Mouse (Mus musculus): ENCODE measurements around the gene Hoxd3. TPM values are rescaled to one million over a fixed set of nuclear protein-coding genes. Genes with fewer than 3 reads are reported as not detected.

The Hoxd3 gene
- polyA plus RNA-seq, 1 experiment, result 23.7 TPM

DNA sequence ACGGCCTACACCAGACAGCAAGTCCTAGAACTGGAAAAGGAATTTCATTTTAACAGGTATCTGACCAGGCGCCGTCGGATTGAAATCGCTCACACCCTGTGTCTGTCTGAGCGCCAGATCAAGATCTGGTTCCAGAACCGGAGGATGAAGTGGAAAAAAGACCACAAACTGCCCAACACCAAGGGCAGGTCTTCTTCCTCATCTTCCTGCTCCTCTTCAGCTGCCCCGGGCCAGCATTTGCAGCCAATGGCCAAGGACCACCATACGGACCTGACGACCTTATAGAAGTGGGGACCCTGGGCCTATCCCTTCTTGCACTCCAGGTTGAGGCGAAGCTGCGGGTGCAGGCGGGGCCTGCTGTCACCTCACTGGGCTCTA lies 16.6 kb downstream of the Hoxd3 start:
- DNase-seq (ENCODE audit: low read depth), result no peak

DNA sequence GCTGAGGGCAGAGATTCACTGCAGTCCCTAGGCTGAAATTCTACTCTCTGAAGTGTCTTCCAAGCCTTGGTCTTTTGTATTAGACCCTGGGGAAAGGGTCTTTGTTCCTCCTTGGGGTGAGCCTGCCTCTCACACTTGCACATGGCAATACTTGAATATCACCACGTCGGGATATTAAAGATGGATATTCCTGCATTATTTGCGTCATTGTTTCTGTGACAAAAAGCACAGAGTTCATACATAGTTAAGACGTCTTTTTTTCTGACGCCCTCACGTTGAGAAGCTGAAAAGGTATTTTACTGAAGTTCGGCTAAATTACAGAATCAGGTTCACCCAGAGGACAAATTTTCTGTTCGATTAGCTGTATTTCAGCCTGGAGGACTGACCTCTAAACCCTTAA lies 18.6 kb downstream of the Hoxd3 start:
- DNase-seq (ENCODE audit: low read depth), result no peak

DNA sequence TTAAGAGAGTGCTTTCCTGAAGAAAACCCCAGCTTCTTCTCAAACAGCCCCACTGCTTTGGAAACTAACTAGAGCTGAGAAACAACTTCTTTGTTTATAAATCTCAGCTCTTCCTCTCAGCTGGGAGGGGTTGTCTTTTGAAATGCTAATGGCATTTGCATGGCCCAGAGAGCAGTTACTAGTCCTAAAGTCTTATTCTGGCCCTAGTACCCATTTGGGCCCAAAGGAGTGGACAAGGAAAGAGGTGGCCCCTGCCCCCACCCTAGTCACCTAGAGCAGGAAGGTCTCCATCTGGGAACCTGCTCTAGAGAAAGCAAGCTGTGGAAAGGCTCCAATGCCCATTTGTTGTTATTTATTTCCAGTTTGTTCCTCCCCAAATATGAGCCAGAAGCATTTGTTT lies 19.3 kb downstream of the Hoxd3 start:
- DNase-seq (ENCODE audit: low read depth), result no peak

DNA sequence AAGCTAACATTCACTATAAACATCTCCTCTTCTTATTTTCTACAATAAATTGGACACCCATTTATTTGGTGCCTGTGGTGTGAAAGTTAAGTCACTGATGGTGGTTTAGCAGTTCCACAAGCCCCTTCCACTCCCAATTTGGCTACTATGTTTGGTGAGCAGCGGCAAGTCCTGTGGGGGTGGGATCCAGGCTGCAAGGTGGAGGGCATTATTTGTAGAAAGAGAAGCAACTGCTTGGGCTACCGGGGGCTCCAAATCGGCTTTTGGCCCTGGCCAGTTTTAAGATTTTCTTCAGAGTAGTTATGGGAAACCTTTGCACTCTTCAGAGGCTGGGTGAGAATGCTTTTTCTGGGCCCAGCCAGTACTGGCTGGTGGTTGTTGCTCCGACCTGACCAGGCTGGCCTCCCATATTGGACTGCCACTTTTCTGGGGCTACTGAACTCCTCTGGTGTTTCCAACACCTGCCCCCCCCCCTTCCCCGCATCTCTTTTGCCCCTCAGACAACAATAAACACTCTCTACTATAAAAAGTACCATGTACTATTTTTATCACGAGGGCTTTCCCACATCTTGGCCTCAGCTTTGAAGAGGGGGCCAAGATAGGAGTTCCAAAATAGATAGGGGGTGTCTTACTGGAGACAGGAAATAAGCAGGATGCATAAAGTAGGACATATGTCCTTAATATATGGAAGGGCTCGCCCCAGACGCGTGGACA lies 20.2 kb downstream of the Hoxd3 start:
- DNase-seq (ENCODE audit: low read depth), result no peak

DNA sequence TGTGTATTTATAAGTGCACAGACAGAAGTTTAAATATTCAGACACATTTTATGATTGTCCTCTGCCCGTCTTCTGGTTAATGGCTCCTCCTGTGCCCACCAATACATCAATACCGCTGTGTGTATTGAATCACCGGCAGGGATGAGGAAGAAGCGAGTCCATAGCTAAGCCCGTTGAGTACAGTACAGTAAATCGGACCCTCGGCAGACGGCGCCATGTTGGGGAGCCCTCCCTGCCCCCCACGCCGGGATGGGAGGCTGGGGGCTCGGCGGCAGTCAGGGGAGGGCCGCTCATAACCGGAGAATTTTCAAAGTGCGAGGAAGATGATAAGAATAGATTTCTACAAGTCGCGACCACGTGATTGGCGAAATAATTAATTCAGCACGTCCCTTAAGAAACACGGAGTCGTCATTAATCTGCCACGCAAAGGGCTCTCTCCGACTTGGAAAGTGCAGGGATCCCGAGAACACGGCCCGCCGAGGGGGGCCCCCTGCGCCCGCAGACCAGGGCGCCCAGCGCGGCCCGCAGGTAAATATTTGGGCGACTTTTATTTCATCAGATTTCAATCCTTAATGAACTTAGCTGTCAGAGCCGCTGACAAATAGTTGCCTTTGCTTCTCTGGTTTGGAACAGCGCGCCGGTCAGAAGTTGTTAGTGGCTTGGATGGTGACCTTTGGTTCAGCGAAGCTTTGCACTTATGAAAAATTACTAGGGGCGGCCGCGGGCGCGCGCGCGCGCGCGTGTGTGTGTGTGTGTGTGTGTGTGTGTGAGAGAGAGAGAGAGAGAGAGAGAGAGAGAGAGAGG lies 21.0 kb downstream of the Hoxd3 start:
- DNase-seq (ENCODE audit: low read depth), result no peak

DNA sequence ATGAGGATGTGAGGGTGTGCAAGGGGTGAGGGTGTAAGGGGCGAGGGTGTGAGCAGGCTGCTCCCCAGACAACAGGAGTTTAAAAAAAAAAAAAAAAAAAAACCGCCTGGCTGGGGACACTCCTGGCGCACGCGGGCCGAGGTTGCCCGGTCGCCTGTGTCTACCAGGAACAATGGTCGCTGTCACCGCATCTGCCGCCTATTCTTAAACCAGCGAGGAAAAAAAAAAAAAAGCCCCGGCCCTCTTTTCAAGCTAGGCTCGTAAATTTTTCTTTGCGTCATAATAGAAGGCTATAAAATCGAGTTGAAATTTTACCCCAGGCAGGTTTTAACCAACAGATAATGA lies 21.6 kb downstream of the Hoxd3 start:
- no peak for DNase-seq (ENCODE audit: low read depth)

DNA sequence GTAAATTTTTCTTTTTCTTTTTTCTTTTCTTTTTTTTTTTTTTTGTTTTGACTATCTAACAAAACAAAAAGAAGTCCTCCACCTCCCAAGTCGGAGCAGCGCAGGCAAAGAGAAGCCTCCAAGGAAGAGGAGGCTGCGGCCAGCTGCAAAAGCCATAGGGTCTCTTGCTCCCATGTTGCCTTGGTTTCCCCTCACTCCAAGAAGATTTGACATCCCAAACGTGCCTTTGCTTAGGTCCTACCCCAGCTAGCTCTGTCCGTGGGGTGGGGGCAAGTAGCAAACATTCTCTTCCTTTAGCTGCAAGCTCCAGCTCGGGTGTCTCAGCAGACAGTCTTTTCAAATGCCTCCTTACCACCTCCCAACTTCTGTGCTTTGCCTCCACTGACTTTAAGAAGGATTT lies 22.0 kb downstream of the Hoxd3 start:
- DNase-seq (ENCODE audit: low read depth), result no peak

DNA sequence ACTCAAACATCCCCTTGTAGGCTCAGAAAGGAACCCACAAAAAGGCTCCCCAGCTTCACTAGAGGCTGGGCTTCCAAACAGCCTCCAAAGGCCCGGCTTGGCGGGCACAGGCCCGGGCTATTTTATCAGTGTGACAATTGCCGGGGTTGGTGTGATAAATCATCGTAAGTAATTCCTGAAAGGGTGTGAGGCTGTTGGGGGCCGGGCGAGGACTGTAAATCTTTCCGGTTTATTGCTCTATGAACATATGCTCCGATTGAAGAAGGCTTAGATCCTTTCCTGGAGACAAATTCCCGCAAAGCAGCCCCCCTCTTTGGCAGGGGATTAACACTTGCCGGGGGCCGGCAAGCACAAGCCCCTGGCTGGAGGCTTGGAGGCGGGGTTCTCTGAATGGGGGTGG lies 22.7 kb downstream of the Hoxd3 start:
- DNase-seq (ENCODE audit: low read depth), result no peak

DNA sequence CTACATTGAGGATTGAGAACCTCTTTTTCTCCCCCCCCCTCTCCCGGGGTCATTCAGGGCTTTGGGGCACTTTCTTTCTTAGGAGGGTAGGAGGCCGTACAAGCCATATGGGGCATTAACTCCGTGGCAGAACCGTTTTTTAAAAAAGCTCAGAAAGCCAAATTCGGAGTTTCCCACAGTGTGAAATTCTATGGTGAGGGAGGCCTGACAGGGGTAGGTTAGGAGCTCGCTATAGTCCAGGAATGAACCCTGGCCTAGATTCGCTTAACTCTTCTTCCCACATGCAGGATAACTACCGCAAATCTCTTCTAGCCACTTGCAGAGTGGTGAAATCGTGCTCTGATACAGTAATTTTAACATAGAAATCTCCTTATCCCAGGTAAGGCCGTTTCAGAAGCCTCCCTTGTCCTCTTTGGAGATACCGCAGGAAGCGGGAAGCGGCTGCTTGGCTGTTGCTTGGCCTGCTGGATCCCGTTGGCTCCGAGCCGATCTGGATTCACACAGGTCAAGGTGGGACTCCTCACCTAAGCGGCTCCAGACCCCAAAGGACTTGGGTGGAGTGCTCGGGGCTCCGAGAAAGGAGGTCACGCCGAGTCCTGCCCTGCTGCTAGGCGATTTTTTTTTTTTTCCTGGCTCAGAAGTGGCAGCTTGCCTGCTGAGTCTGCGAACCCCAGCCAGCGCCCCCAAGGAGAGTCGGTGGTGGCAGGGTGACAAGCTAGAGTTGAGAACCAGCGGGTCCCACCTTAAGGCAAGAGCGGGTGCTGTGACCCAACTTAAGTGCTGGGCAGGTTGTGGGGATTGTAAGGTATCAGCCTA lies 23.5 kb downstream of the Hoxd3 start:
- no peak for DNase-seq (ENCODE audit: low read depth)

DNA sequence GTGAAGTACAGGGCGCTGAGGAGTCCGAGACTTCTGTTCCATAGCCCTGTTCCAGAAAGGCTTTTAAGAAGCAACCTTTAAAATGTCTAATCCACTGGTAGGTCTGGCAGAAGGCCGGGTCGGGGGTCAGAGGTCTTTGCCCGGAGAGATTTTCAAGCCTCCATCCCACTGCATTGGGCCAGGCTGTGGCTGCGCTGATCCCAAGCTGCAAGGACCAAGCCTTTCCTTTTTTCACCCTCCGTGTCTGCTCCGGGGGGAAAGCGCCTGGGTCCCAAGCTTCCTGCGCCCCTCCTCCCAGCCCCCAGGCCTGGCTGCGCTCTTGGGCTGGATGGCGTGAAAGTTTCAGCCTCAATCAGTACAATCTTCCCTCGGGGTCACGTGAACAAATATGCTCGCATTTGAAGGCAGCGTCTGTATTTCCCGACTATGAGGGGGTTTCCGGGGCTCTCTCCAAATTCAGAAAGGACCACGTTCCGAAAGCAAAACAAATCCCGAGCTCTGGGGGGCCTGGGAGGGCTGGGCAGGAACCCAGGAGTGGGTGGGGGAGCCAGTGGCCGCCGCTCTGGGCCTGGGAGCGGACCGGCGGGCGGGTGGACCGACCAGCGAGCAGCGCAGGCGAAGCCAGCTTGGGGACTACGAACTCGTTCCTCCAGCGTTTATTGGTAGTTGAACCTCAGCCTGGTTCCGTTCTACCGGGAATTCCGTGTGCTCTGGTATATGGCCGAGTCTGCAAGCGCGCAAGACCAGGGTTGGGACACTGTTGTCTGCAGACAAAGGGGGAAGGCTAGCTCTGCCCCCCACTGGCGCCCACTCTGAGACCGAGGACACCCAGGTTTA lies 24.3 kb downstream of the Hoxd3 start:
- DNase-seq (ENCODE audit: low read depth), result no peak

DNA sequence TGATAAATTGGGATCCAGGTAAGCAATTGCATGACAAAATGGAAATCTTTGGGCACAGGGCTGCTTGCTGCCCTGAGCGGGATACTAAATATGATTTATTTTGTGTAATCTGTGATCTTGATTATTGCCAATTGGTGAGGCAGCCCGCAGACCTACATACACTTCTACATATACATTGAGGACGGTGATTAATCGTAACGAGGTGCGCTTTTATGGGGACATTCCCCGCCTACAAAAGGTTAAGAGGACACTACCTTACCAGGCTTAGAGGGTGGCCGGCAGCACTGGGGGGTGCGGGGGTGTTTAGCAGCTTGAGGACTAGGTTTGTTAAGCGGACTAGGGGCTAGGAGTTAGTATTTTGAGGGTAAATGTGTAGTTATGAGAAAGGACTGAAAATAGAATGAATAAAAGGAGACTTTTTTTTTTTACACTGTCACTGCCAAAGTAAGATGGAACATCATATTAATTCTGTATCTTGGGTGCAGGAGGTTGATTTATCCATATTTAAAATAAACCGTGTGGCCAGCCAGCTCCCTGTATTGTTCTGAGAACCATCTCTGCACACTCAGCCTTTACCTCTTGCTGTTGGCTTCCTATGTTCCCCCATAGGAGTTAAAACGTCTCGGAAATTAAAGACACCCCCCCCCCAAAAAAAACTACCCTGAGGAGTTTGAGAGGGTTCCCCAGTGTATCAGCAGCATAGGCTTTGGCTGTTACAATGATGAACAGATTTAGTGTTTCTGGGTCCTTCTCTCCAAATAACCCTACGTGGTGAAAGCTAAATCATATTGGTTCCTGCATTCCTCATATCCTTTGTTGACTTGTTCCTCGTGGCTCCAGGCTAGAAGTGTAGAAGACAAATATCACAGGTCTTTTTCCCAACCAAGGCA lies 25.2 kb downstream of the Hoxd3 start:
- no peak for DNase-seq (ENCODE audit: low read depth)

DNA sequence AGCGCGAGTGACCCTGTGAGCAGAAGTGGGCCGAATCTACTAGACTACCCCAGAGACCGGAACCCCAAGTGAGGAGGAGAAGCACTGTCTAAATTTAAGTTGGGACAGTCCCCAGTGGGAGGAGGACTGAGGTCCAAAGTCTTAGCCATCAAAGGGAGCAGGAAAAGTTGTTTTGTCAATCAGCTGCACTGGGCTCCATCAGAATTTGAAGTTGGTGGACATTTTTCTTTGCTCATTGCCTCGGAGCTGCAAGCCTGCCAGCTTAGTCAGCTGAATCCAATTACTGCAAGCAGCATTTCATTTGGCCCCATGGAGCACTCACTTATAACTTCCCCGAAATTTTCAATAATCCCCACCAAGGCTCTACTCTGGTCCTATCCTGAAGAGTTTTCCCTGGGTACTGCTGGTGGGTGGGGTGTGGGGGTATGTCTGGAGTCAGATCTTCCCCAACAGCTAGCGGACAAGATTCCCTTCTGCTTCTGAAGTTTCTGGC lies 25.9 kb downstream of the Hoxd3 start:
- no peak for DNase-seq (ENCODE audit: low read depth)

DNA sequence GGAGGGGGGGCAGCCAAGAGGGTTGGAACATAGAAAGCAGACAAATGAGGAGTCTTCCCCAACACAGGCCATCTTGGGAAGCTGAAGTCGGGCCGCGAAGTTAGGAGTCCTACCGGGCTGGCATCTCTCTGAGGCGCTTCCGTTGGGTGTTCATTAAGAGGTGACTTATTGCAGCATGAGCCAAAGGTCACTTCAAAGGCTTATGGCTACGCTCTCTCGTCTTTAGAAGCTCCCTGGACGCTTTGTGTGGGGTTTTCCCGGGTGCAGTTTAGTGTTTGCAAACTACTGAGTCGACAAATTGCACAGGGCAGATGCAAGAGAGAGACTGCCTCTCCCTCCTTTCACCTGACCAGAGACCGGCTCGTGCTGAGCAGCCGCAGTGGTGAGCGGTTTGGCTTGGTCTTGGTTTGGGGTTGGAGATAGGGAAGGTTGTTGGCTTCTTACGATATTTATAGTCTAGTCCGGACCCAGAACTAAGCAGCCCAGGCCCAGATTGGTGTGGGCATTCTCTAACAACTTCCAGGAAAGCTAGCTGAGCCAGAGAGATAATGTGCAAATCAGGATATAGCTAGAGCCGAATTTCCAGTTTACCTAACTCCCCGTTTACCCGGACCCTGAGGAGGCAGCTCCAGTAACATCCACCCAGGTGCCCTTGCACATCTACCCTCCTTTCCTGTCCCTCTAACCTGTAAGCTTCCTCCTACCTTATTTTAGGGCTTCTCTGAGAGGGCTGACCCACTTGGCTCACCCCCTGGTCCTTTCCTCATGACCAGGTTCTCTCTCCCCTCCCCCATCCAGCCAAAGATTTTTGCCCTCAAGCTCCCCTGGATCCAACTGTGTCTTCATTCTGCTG lies 27.1 kb downstream of the Hoxd3 start:
- DNase-seq (ENCODE audit: low read depth), result no peak

DNA sequence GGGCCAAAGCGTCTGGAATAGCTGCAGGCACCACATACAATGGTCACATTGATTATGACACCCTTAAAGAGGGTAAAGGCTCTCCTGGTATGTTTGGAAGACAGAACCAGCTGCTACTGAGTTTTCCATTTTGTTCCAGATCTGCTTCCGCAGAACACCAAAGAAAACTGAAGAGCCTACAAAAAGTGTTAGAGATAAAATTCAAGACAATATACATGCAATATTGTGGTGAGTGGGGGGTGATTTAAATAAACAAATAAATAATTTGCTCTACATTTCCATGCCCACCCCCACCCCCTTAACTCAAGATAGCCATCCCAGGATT lies 27.7 kb downstream of the Hoxd3 start:
- no peak for DNase-seq (ENCODE audit: low read depth)

DNA sequence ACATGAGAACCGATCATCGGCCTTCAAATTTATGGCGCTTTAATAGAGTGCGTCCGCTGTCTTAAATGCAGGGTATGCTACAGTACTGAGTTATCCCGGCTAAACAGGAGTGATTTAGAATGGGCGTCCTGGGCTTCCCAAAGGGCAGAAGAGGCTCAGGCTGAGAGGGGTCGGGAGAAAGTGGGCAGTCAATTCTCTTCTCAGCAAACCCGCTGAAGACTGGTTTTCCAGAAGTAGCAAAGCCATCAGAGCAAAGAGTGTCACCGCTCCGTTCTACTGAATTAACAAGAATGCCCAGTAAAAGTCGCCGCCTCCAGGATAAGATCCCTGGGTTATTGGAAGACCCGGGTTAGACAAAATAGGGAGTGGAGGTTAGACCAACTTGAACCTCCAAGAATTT lies 28.1 kb downstream of the Hoxd3 start:
- DNase-seq (ENCODE audit: low read depth), result no peak

DNA sequence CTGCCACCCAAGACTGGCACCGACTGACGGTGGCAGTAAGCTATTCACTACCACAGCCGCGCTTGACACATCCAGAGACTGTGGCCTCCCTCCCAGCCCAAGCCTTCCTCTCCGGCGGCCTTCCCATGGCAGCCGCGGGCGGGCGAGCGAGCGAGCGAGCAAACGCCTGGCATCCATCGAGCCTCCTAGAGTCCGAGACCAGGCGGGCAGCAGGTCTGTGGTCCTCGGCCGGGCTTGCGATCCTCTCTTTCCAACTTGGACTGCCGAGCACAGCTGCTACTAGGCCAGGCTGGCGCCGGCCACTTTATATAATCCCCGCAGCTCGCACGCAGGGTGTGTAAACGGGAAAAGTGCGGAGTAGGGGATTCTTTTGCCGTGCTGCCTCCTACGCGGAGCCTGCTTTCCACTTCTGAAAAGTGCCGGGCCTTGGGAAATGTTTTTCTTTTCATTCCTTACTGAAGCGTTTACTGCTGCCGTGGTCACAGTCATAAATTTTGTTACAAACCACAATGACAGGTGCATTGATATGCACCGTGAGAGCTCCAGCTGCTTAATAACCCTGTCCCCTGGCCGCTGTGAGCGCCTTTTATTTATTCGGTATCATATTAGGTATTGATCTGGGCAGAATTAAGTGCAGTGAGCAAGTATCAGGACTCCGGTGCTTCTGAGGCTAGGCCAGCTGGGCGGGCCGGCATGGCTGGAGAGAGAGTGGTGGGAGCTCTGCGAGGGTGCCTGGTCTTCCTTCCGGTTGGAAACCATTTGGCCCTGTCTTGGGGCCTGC lies 28.8 kb downstream of the Hoxd3 start:
- DNase-seq (ENCODE audit: low read depth), result no peak

DNA sequence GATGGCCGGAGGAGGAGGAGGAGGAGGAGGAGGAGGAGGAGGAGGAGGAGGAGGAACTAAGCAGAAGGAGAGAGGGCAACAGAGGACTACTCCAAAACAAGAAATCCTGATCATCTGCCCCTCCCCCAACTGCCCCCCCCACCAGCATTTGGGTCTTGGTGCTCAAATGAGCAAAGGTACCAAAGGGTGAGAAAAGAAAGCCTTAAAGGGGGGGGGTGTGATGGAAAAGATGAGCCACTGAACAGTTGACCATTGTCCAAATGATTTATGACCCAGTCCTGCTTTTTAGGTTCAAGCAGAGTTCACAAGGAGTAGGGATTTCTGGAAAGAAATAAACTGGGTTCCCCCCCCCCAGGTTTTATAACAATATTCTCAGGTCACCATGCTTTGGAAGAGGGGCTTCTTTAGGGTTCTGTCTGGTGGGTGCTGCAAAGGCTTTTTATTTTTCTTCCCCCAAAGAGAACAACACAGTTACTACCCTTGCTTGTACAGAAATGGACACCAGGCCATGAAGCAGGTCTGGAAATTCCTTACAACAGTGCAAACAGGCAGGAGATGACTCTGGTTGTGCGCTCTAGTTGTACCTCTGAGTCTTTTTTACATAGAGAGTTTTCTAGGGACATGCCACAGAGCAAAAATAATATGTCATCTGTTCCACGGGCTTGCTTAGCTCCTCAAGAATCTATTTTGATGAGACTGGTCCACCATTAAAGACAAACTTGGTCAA lies 29.7 kb downstream of the Hoxd3 start:
- no peak for DNase-seq (ENCODE audit: low read depth)

DNA sequence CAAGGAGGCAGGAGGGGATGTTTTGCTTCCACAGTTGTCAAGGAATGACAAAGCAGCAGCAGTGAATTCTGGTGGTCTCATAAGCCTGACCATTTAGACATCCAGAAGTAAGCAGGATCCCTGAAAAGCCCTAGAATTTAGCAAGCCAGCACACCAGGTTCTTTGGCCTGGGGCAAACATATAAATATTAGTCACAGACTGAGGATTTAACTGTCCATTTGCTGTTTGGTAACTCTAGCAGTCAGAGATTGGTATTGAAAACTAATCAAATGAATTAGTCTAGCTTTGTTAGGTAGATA lies 30.2 kb downstream of the Hoxd3 start:
- no peak for DNase-seq (ENCODE audit: low read depth)
